Mouse (Mus musculus) forebrain, embryonic 14.5 days (tissue): ENCODE data around the gene Rufy4. TPM values are rescaled to one million over a fixed set of nuclear protein-coding genes. Genes with fewer than 3 reads are reported as not detected.
A peak's percentile ranks its signal among the peaks of the same experiment; 100 is the strongest.

Experiments used
- ATAC-seq: fragments of 200-750 bp; cut with Nextera tagmentation; 2 replicates; pipeline ENCODE4 v1.8.0; 2017; ENCODE audit warnings: mild to moderate bottlenecking, moderate library complexity
- DNase-seq: peaks from one replicate; pipeline ENCODE4 v3.0.0-alpha.2; 2015; ENCODE audit warnings: low spot score
- H3K27ac ChIP-seq: fragments of 300-500 bp; sonication (generic); 2 replicates; pipeline ENCODE4 v1.5.1; 2014; ENCODE audit warnings: low read depth, mild to moderate bottlenecking, control low read depth, low read length, moderate library complexity
- H3K27me3 ChIP-seq: fragments of 300-500 bp; sonication (generic); replicated peaks from 2 replicates; pipeline ENCODE4 v1.6.1; 2014; ENCODE audit warnings: low read length, control low read depth, mixed read lengths; ENCODE audit not compliant: control insufficient read depth, insufficient read depth
- H3K36me3 ChIP-seq: fragments of 300-500 bp; sonication (generic); 2 replicates; pipeline ENCODE4 v1.6.1; 2014; ENCODE audit warnings: low read length, control low read depth; ENCODE audit not compliant: control insufficient read depth, insufficient read depth
- H3K4me1 ChIP-seq: fragments of 300-500 bp; sonication (generic); 2 replicates; pipeline ENCODE4 v1.6.1; 2014; ENCODE audit warnings: antibody characterized with exemption, low read length, control low read depth; ENCODE audit not compliant: control insufficient read depth, insufficient read depth
- H3K4me2 ChIP-seq: fragments of 300-500 bp; sonication (generic); 2 replicates; pipeline ENCODE4 v1.6.1; 2014; ENCODE audit warnings: mild to moderate bottlenecking, control low read depth, low read length
- H3K4me3 ChIP-seq: fragments of 300-500 bp; sonication (generic); 2 replicates; pipeline ENCODE4 v1.5.1; 2014; ENCODE audit warnings: low read depth, low read length, control low read depth
- H3K9ac ChIP-seq: fragments of 300-500 bp; sonication (generic); 2 replicates; pipeline ENCODE4 v1.6.1; 2014; ENCODE audit warnings: mild to moderate bottlenecking, low read length, control low read depth, moderate library complexity
- H3K9me3 ChIP-seq: fragments of 300-500 bp; sonication (generic); replicated peaks from 2 replicates; pipeline ENCODE4 v1.6.1; 2016; ENCODE audit warnings: low read length, control low read depth, mixed read lengths; ENCODE audit not compliant: control insufficient read depth
- WGBS: fragments of 180-500 bp; shearing (Covaris S2); extraction: QIAGEN DNeasy Blood & Tissue Kit; methylation state at CpG from one replicate; pipeline ENCODE4 v1.1.7; 2014; 5-methylcytosine and 5-hydroxymethylcytosine counted together
- polyA plus RNA-seq: library from polyadenylated mRNA; unstranded; fragments of >200 nt; fragmentation: Nextera tagmentation; extraction: Ambion mirVana; gene quantifications from 2 replicates; pipeline ENCODE4 v1.2.1, GENCODE M21; 2014

Gene Rufy4
- polyA plus RNA-seq, 1 experiment from 2014 or later, result 0.24 TPM

DNA sequence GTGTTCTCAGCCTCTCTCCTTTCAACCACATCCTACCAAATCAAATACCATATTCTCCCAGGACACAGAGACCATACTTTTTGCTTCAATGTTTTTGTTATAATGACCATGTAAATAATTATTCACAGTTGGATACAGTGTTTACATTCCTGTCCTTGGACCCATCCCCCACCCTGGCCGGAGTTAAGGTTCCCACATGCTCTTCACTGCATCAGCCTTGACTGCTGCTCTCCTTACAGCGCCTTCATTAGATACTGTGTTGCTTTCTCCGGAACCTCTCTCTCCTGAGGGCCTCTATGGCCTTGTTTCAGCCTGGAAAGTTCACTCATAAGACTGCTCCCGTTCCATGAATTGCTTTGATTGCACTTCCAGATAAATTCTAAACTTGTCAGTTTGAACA, 50.4 kb downstream of the Rufy4 start:
- Histone ChIP-seq H3K4me1 (no peaks in the 10 kb centered on the region), H3K27ac (no peak overlapping the region), H3K9ac (no peak overlapping the region), H3K27me3 (no peaks in the 10 kb centered on the region), H3K4me2 (no peak overlapping the region), H3K4me3 (no peak overlapping the region), H3K36me3 (no peaks in the 10 kb centered on the region), H3K9me3 (no peaks in the 10 kb centered on the region)
- DNase-seq, result no peak
- ATAC-seq, result no peak
- WGBS, result 91% methylated on average over 4 of the region's 4 CpGs

DNA sequence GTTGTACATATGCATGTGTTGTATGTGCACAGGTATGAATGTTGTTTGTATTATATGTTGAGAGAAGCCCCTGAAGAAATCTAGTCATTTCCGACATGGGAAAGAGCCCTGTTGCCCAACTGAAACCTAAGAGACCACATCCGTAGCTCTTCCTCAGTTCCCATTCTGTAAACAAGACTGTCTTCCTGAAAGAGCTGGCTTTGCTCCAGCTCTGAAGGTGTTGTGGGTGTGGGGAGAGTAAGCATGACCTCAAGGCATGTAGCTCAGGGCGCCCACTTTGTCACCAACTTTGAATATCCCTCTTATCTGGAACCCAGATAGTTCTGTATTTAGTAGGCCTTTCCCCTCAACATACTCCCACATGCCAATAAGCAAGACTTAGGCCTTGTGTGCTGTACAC, 53.3 kb downstream of the Rufy4 start:
- Histone ChIP-seq H3K4me1 (no peaks in the 10 kb centered on the region), H3K27me3 (no peaks in the 10 kb centered on the region), H3K36me3 (no peaks in the 10 kb centered on the region), H3K9ac (no peak overlapping the region), H3K4me2 (no peak overlapping the region), H3K4me3 (no peak overlapping the region), H3K27ac (no peak overlapping the region), H3K9me3 (no peaks in the 10 kb centered on the region)
- ATAC-seq, result no peak
- no peak for DNase-seq
- 93% methylated on average over 3 of the region's 3 CpGs for WGBS

DNA sequence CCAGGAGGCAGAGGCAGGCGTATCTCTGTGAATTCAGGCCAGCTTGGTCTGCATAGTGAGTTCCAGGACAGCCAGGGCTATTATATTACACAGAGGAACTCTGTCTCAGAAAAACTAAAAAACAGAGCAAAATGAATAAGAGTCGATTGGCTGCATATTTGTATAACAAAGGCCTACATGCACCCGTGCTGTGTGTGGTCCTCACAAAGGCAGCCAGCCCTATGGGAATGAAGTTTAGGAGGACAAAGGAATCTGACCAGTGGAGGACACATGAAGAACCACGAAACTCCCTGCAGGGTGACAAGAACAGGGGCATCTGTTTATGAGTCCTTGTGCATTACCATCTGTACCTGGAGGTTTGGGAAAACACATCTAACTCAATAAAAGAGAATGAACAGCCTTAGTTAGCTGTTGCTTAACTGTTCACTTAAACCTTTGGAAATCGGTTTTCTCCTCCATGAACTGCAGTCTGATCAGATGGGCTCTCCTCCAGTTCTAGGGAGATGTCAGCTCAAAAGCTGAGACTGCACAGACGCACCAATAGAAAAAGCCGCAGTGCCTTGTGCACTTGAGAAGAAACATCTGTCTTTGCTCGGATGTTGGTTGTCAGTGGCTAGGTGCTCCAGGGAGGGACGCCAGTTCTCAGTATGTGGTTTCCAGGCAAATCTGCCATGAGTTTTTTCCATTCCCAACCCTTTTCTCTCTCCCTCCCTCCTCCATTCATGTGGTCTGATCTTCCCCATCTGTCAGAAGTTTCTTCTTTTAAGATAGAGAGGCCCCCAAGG, 54.5 kb downstream of the Rufy4 start:
- no peaks in the 10 kb centered on the region for H3K36me3 ChIP-seq
- H3K9ac ChIP-seq, result no peak overlapping the region
- H3K4me1 ChIP-seq, result no peaks in the 10 kb centered on the region
- H3K27ac ChIP-seq, result no peak overlapping the region
- ATAC-seq, result no peak
- H3K4me2 ChIP-seq, result no peak overlapping the region
- no peak for DNase-seq
- WGBS, result 68% methylated on average over 9 of the region's 9 CpGs
- H3K27me3 ChIP-seq, result no peaks in the 10 kb centered on the region
- H3K4me3 ChIP-seq, result no peak overlapping the region
- no peaks in the 10 kb centered on the region for H3K9me3 ChIP-seq

DNA sequence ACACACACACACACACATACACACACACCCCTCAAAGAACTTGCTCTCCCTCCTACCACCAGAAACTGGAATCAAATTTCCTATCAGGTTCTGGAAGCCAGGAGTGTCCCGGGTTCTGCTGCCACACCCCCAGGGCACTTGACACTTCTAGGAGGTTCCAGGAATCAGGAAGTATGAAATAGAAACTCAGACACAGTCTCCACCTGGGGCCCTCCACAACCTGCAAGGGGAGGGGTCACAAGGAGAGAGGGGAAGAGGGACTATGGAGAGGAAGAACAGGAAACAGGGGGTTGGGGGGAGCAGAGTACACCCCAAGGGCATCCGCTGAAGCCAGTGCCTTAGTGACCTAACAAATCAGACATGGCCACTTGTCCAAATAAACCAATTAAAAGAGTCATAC, 56.1 kb downstream of the Rufy4 start:
- Histone ChIP-seq H3K27me3 (no peaks in the 10 kb centered on the region), H3K4me1 (no peaks in the 10 kb centered on the region), H3K36me3 (no peaks in the 10 kb centered on the region), H3K4me2 (no peak overlapping the region), H3K9ac (no peak overlapping the region), H3K4me3 (no peak overlapping the region), H3K9me3 (no peaks in the 10 kb centered on the region), H3K27ac (no peak overlapping the region)
- ATAC-seq (no peak), DNase-seq (no peak)
- 82% methylated on average over 2 of the region's 2 CpGs for WGBS

DNA sequence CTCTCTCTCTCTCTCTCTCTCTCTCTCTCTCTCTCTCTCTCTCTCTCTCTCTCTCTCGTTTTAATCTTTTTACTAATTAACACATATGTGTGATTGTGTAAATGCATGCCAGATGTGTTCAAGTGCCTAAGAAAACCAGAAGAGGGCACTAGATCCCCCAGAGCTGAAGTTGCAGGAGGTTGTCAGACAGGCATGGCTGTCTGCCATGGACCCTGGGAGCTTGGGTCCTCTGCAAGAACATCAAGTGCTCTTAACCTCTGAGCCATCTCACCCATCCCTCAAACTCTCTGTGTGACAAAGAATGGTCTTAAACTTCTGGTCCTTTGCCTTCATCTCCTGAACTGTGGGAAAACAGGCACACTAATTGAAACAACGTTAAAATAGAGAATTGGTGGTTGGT, 57.7 kb downstream of the Rufy4 start:
- no peaks in the 10 kb centered on the region for H3K9me3 ChIP-seq
- H3K4me2 ChIP-seq, result no peak overlapping the region
- no peak overlapping the region for H3K9ac ChIP-seq
- ATAC-seq, result no peak
- 50% methylated on average over 2 of the region's 2 CpGs for WGBS
- no peaks in the 10 kb centered on the region for H3K27me3 ChIP-seq
- no peak overlapping the region for H3K4me3 ChIP-seq
- no peaks in the 10 kb centered on the region for H3K36me3 ChIP-seq
- no peaks in the 10 kb centered on the region for H3K4me1 ChIP-seq
- DNase-seq, result no peak
- H3K27ac ChIP-seq, result no peak overlapping the region

DNA sequence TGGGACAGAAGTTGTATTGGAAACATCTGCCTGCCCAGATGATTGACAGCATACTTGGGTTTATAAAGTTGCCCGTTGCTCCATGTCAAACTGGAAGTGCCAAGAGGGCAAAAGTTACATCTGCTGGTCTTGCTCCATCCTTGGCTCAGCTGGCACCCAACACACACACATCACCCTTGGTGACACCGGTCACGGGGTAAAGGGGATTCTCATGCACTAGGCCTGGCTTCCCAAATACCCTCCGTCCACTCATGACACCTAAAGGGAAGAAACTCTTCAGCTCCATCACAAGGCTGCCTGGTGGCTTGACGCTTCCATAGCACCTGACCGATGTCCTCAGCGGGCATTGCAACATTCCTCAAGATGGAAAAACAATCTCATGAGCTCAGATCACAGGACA, 65.1 kb downstream of the Rufy4 start:
- DNase-seq, result no peak
- H3K4me2 ChIP-seq, result no peak overlapping the region
- H3K9ac ChIP-seq, result no peak overlapping the region
- WGBS, result 93% methylated on average over 7 of the region's 7 CpGs
- no peaks in the 10 kb centered on the region for H3K27me3 ChIP-seq
- H3K4me3 ChIP-seq, result no peak overlapping the region
- ATAC-seq, result no peak
- no peaks in the 10 kb centered on the region for H3K9me3 ChIP-seq
- no peaks in the 10 kb centered on the region for H3K36me3 ChIP-seq
- no peaks in the 10 kb centered on the region for H3K4me1 ChIP-seq
- no peak overlapping the region for H3K27ac ChIP-seq

DNA sequence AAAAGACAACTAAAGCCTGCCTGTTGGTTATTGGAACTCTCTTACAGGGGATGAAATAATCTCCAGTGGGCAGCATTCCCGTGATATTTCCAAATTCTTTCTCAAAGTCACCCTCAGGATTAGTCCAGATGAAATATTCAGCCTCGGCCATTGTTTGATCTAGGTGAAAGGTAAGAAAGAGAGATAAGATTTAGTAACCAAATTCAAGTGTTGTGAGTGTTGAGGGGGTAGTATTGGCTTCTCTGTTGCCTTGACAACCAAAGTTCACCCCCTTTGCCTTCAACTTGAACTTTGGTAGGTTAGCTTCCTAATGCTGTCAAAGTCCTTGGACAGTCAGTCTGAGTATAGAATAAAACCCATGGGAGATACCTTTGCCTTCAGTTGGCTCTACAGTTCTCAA, 67.4 kb downstream of the Rufy4 start:
- no peak overlapping the region for H3K27ac ChIP-seq
- H3K9ac ChIP-seq, result no peak overlapping the region
- no peak overlapping the region for H3K4me2 ChIP-seq
- H3K4me3 ChIP-seq, result no peak overlapping the region
- DNase-seq (no peak), ATAC-seq (no peak)
- H3K4me1 ChIP-seq, result no peaks in the 10 kb centered on the region
- H3K27me3 ChIP-seq, result no peaks in the 10 kb centered on the region
- no peaks in the 10 kb centered on the region for H3K36me3 ChIP-seq
- no peaks in the 10 kb centered on the region for H3K9me3 ChIP-seq
- 81% methylated on average over 2 of the region's 2 CpGs for WGBS

DNA sequence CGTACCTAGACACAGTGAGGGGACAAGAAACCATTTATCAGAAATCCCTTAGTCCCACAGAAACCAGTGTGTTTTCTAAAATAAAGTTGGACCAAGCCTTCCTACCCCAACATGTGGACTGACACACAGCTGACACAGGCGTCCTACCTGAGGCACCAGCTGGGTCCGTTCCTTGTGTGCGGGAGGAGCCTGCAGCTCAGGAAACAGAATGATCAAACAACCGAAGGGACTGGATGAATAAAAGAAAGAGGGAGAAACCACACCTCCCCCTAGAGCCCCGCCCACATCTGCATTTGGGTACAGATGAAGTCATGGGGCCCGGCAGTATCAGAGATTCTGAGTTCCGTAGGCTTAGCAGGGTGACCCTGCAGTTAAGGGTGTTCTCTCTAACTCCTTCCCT, 69.1 kb downstream of the Rufy4 start, which contains the start of gene Cxcr1:
Gene Cxcr1, minus strand, starts transcription at position 187 of the 400 bp plus-strand sequence.
- Histone ChIP-seq H3K4me3 (no peak within 1 kb of the TSS), H3K27ac (no peak within 1 kb of the TSS), H3K9me3 (no peaks in the 10 kb centered on the region), H3K36me3 (no peaks in the 10 kb centered on the region), H3K4me2 (no peak within 1 kb of the TSS), H3K9ac (no peak within 1 kb of the TSS), H3K4me1 (no peaks in the 10 kb centered on the region), H3K27me3 (no peaks in the 10 kb centered on the region)
- ATAC-seq (no peak), DNase-seq (no peak)
- WGBS, result 76% methylated on average over 8 of the region's 8 CpGs

DNA sequence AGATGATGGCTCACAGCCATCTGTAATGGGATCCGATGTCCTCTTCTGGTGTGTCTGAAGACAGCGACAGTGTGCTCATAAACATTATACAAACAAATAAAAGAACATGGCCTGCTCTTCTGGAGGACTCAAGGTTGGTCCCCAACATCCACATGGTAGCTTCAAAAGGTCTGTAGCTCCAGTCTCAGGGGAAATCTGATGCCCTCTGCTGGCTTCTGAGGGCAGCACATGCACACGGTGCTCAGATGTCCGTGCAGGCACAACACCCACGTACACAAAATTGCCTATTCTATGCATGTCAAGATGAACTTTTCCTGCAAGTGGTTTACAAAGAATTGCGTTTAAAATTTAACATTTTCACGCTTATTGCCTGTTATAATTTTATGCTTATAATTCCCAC, 70.6 kb downstream of the Rufy4 start:
- Histone ChIP-seq H3K4me3 (no peak overlapping the region), H3K27me3 (no peaks in the 10 kb centered on the region), H3K4me2 (no peak overlapping the region), H3K9ac (no peak overlapping the region), H3K36me3 (no peaks in the 10 kb centered on the region), H3K4me1 (no peaks in the 10 kb centered on the region), H3K27ac (no peak overlapping the region), H3K9me3 (no peaks in the 10 kb centered on the region)
- ATAC-seq, result no peak
- DNase-seq, result peak; percentile 31
- WGBS, result 54% methylated on average over 7 of the region's 7 CpGs
